Comparison of ENCODE assay signal across 24 mouse cellular contexts in the genomic region with DNA sequence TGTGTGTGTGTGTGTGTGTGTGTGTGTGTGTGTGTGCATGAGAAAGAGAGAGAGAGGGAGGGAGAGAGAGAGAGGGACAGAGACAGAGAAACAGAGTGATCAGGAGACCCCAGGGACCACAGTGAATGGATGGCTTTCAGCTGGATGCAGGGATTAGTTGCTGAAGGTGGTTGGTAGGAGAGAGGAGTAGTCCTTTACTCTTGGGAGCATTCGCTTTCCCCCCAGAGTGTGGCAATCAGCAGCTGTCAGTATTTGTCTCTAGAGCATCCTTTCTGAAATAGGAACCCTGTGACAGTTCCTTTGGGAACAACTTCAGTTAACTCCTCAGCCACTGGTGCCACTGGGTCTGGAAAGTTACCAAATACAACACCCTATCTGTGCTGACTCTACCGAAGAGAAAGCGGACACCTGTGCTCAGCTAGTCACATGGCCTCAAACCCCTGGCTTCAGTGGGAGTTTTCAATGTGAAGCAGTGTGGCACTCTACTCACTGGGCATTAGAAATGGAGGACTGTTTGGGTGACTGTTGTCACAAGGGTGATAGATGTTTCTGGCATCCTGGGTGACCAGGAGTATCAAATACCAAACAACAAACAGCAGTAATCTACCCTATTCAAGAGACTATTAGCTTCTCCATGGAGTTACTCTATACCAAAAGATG.
"Had no signal": no experiment of that assay in that cellular context is flagged by ENCODE, and none has a peak within 500 bp of the region (broad histone marks: within the 10 kb centered on the region; RNA-seq: fewer than 3 reads in every experiment).

No protein-coding gene starts in this region.

- H3K36me3 ChIP-seq: heart, embryonic 10.5 days; heart, embryonic 12.5 days; intestine, embryonic 15.5 days; limb, embryonic 10.5 days; limb, embryonic 12.5 days; liver, embryonic 13.5 days; liver, embryonic 15.5 days had no signal

- DNase-seq: gastrocnemius, postnatal 10 days; gastrocnemius, postnatal 25 days; heart, adult 18-20 months; heart, postnatal 10 days; kidney, adult 18-20 months; kidney, adult 8-10 months; kidney, postnatal 10 days; kidney, postnatal 25 days; kidney, postnatal 4 days; liver; liver, embryonic 13.5 days had no signal

- H3K4me3 ChIP-seq: heart, embryonic 10.5 days; heart, embryonic 12.5 days; intestine, embryonic 15.5 days; layer of hippocampus, adult 2 months; left cerebral cortex, adult 2 months; limb, embryonic 10.5 days; limb, embryonic 12.5 days; liver, embryonic 13.5 days; liver, embryonic 15.5 days had no signal

- H3K9me3 ChIP-seq: heart, embryonic 10.5 days; heart, embryonic 12.5 days; intestine, embryonic 15.5 days; limb, embryonic 10.5 days; limb, embryonic 12.5 days; liver, embryonic 13.5 days; liver, embryonic 15.5 days had no signal

- H3K27ac ChIP-seq: heart, embryonic 10.5 days; hindbrain, embryonic 14.5 days; intestine, embryonic 15.5 days; layer of hippocampus, adult 2 months; left cerebral cortex, adult 2 months; limb, embryonic 10.5 days; limb, embryonic 12.5 days; liver, embryonic 13.5 days; liver, embryonic 15.5 days had no signal

- H3K9ac ChIP-seq: heart, embryonic 12.5 days; hindbrain, embryonic 14.5 days; intestine, embryonic 15.5 days; limb, embryonic 12.5 days; liver, embryonic 13.5 days; liver, embryonic 15.5 days had no signal

- H3K4me1 ChIP-seq: intestine, embryonic 15.5 days; limb, embryonic 10.5 days; limb, embryonic 12.5 days; liver, embryonic 13.5 days; liver, embryonic 15.5 days had no signal

- H3K4me2 ChIP-seq: heart, embryonic 12.5 days; hindbrain, embryonic 14.5 days; intestine, embryonic 15.5 days; limb, embryonic 12.5 days; liver, embryonic 11.5 days; liver, embryonic 13.5 days; liver, embryonic 15.5 days had no signal

- H3K27me3 ChIP-seq: intestine, embryonic 15.5 days; limb, embryonic 12.5 days; liver, embryonic 13.5 days had no signal

- ATAC-seq: hindbrain, embryonic 16.5 days; inflammation-experienced regulatory T-cells, adult 6 months; intestine, embryonic 15.5 days; intestine, postnatal 0 days had no signal
